Mouse (Mus musculus) yolk sac, embryonic 10.5 days (tissue): ENCODE data around the gene Fopnl.

ENCODE experiments used
- DNase-seq: peaks from one replicate; pipeline ENCODE4 v3.0.0-alpha.2; 2017; ENCODE audit warnings: low spot score

Gene Fopnl

GRCm38 (mm10) chr16:14307373-14307772 is 9.8 kb downstream of the Fopnl start:
- DNase-seq = no peak

GRCm38 (mm10) chr16:14306451-14306850 is 10.8 kb downstream of the Fopnl start:
- no peak for DNase-seq

GRCm38 (mm10) chr16:14304791-14305190 is 12.4 kb downstream of the Fopnl start:
- DNase-seq = no peak

GRCm38 (mm10) chr16:14303676-14304075 is 13.5 kb downstream of the Fopnl start:
- no peak for DNase-seq

- DNase-seq = no peak
These were observed 14.1 kb downstream of the Fopnl start for GRCm38 (mm10) chr16:14303148-14303547.

DNA sequence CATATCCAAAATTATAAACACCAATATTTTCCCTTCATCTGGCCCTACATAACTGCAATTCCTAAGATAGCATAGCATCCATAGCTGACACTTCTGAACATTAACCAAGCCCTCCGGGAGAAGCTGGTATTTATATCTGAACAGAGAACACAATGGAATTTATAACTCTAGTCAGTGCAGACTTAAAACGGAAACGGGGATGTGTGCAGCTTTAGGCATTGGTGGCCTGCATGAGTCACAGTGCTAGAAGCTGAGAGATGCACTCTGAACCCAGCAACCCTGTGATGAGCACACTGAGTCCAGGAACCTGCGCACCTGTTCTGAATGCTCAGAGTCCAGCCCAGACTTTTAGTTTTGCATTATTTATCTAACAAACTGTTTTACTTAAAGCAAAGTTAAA is 18.7 kb downstream of the Fopnl start:
- no peak for DNase-seq

DNA sequence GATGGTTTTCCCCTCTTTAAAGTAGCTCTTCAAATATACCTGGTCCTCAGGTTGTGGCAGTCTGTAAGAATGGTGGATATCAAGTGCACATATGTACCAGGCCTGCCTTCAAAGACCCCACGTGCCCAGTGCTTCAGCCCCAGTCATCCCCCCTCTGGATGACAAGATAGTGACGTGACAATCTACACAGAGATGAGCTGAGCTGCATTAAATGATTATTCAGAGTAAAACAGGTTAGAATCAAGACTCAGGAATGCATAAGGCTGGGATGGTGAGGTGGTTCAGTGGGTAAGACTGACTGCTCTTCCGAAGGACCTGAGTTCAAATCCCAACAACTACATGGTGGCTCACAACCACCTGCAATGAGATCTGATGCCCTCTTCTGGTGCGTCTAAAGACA is 19.5 kb downstream of the Fopnl start:
- DNase-seq = no peak

GRCm38 (mm10) chr16:14297137-14297536 is 20.1 kb downstream of the Fopnl start:
- no peak for DNase-seq

DNA sequence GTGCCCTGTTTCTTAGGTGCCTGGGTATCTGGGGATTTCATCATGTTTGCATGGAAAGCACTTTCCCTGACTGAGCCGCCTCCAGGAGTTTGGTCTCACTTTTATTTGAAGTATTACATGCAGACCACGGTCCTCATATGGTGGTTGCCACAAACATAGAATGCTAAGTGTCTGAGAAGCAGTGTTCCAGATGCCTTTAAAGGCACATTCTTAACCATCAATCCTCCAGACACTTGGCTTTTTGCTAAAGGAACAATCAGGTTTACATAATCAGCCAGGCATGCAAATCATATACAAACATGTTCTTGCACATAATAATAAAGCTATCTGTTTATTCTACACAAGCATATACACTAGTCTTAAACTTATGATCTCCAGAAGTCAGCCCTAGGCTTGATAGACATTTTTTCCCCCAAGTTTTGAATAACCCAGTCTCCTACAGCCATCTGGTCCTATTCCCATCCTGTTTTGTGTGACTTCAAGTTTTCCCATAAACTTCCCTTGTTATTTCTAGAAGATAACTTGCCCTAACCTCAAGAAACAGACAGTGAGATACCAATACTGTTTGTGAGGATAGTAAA is 20.6 kb downstream of the Fopnl start:
- no peak for DNase-seq

DNA sequence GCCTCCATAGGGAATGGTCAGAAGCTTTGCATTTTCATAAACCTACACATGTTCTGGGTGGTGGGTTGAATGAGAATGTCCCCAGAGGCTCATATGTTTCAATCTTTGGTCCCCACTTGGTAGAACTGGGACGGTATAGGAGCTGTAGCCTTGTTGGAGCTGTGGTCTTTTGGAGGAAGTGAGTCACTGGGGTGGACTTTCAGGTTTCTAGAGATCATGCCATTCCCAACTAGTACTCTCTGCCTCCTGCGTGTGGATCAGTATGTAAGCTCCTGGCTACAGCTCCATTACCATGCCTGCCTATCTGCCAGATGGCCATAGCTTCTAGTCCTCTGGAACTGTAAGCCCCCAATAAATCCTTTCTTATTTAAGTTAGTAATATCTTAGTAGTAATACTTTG is 21.9 kb downstream of the Fopnl start:
- no peak for DNase-seq

DNA sequence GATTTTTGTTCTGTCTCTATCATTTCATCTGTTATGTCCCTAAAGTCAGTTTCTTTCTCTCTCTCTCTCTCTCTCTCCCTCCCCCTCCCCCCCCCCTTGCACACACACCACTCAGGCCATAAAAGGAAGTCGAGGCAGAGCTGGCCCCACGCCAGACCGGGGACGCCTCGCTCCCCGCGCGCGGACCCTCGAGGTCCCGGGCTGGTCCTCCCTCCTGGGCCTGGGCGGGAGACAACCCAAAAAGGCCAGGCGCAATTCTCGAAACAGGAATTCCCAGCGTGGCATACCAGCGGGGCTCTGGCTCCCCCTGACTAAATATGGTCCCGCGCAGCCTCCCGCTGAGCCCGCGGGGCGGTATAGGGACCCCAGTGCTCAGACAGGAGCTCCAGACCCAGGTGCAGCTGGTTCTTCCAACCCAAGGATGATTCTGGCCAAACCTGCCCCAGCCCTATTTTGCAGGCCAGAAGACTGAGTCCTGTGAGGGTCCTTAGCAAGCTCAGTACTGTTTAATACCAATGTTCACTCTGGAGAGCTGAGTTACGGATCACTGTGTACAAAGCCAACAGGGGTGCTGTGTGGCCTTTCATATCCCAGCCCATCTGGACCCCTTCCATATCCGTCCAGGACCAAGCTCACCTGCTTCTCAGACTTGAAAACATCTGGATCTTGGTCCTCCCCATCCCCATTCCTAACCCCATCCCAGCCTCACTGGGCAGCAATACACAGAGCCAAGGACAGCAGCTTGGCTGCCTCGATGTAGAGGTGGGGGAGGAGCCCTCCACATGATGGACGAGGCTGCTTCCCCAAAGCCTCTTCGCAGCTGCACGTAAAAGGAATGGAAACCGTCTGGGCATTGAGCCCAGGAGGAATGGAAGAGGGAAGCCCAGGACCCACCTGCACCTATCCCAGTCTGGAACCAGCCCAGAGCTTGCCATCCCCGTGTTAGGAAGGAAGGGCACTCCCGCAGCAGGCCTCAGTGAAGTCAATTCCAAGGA is 24.7 kb downstream of the Fopnl start:
- no peak for DNase-seq

- peak; percentile 21 for DNase-seq
These were observed 26.0 kb downstream of the Fopnl start, which contains the start of gene Myh11 for GRCm38 (mm10) chr16:14291223-14291622. Gene Myh11 (minus strand): TSS chr16:14291372.

DNA sequence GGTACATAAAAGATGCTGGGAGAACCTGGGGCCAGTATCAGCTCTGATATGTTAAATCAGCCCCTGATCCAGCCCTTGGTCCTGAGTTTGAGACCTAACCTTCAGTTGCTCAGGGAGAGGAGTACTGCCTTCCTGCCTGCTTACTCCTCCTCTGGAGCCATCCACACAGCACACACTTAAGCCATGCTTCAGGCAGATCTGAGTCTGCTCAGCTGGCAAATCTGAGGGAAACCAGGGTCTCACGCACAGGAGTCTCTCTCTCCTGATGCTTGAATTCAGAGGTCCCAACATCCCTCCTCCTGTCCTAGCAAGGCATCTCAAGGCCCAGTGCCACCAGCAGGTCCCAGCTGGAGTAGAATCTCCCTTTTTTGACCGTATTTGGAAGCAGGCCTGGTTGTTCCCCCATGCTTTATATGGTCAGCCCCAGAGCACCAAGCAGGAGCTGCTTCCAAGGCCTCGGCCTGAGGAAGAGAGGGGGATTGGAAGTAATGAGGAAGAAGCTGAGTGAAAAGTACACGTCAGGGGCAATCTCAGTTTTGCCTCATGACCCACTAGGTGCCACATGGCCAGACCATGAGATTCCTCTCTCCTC is 44.7 kb downstream of the Fopnl start:
- DNase-seq = no peak

DNA sequence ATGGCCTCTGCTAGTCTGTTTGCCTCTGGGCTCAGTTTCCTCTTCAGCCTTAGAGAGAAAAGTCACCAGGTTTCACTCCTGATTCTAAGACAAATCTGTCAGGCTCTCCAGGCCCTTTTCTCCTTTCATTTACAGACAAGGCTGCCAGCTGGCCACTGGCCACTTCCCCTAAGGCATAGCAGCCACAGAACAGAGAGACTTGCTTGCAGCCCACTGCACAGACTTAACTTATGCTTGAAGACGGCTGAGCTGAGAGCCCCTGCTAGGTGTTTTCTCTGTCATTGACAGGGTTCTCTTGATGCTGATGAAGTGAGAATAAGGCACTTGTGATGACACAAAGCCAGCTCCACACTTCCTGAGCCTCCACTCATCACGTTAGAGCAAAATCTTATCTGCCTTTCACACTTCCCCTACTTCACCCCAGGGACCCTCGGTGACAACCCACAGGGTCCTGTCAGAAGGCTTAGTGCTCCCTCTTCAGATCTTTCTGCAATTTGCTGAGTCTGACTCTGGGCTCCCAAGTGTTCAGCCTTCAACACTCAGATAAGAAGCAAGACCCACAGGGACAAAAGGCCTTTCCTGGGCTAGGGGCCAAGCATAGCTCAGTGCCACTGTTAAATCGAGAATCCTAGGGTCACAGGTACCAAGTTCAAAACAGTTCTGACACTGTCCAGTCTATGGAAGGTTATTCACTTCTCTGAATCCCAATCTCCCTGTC is 51.8 kb downstream of the Fopnl start:
- no peak for DNase-seq

GRCm38 (mm10) chr16:14264504-14264903 is 52.7 kb downstream of the Fopnl start:
- no peak for DNase-seq

- DNase-seq = no peak
These were observed 54.0 kb downstream of the Fopnl start for GRCm38 (mm10) chr16:14263241-14263640.

DNA sequence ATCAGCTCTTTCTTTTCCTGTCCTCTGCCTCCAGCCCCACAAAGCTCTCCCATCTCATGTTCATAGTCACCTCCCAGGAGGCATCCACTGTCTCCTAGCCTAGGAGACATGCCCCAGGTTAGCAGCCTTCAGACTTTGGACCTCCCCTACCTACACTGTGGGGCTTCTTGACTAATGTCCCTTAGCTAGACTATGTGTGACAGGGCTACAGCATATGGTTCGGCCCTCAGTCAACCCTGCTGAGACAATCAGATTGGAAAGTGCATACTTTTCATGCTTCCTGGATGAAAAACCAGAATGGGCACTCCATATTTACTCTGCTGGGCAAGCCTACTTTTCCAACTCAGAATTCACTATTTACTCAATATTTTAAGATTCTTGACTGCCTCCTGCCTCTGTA is 54.8 kb downstream of the Fopnl start:
- DNase-seq = no peak

DNA sequence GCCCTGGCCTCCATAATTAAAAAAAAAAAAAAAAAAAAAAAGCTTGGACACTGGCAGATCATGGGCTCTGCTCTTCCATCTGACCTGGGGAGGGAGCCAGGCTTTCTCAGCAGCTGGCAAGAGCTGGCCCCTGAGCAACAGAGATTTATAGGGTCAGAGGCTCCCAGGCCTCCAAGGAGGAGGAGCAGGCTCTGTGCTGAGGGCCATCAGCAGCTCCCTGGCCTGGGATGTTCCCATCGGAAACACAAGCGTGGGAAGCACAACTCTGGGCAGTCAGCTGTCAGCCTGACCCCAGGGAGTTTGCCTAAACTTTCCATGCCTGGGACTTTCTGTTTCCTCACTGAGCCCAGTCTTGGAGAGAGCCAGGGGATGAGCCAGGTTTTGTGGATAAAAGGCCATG is 58.3 kb downstream of the Fopnl start:
- no peak for DNase-seq

DNA sequence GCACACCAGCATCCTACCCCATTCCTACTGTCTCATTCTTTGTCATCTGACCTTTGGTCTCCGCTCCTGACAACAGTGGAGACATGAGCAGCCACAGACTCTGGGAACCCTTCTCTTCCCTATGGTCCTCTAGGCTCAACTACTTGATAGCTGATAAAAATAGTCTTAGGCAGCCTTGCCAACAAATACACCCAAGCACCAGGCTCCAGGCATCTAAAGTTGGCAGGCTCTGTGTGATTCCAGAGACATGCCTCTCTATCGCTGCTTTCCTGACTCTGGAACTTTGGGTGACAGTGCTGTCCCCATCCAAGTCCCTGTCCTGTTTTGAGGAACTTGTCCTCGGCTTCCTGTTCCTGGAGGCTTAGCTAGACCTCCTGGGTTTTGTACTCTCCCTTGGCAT is 63.6 kb downstream of the Fopnl start:
- DNase-seq = no peak

- no peak for DNase-seq
These were observed 64.3 kb downstream of the Fopnl start for GRCm38 (mm10) chr16:14252877-14253276.

GRCm38 (mm10) chr16:14249913-14250312 is 67.3 kb downstream of the Fopnl start:
- DNase-seq = no peak
